Mouse (Mus musculus) ES-Bruce4 (cell line): ENCODE measurements at regions not wholly inside any gene's neighbourhood (a gene's known extent, or its start where the extent isn't known, plus 50 kb on each side); places are given as distances from the start of the nearest gene placed in this dataset.

Experiments
- CTCF ChIP-seq: IDR thresholded peaks from one replicate; pipeline ENCODE4 v1.8.1; 2011; ENCODE audit warnings: low read depth, low read length
- EP300 ChIP-seq: IDR thresholded peaks from 2 replicates; pipeline ENCODE4 v1.6.1; 2011; ENCODE audit warnings: low read depth, low read length; ENCODE audit not compliant: insufficient read depth

GRCm38 (mm10) chr3:102667796-102668195 is 66.5 kb upstream of the Tspan2 start:
- TF ChIP-seq EP300 (no peak), CTCF (no peak)
